Mouse (Mus musculus) stomach, postnatal 0 days (tissue): ENCODE results near the gene Hnrnph2. TPM values are rescaled to one million over a fixed set of nuclear protein-coding genes. Genes with fewer than 3 reads are reported as not detected.

Experiments used
- ATAC-seq: fragments of 200-750 bp; cut with Nextera tagmentation; 2 replicates; pipeline ENCODE4 v1.8.0; 2017; ENCODE audit not compliant: low FRiP score, low TSS enrichment
- DNase-seq: peaks from one replicate; pipeline ENCODE4 v3.0.0-alpha.2; 2016; ENCODE audit warnings: low spot score
- H3K27ac ChIP-seq: fragments of 300-500 bp; sonication (generic); replicated peaks from 2 replicates; pipeline ENCODE4 v1.5.1; 2014; ENCODE audit warnings: mild to moderate bottlenecking, control low read depth
- H3K27me3 ChIP-seq: fragments of 300-500 bp; sonication (generic); 2 replicates; pipeline ENCODE4 v1.6.1; 2014; ENCODE audit warnings: low read length; ENCODE audit not compliant: control insufficient read depth, insufficient read depth
- H3K36me3 ChIP-seq: fragments of 300-500 bp; sonication (generic); 2 replicates; pipeline ENCODE4 v1.6.1; 2014; ENCODE audit warnings: low read length, mixed read lengths; ENCODE audit not compliant: control insufficient read depth, insufficient read depth
- H3K4me1 ChIP-seq: fragments of 300-500 bp; sonication (generic); replicated peaks from 2 replicates; pipeline ENCODE4 v1.6.1; 2014; ENCODE audit warnings: antibody characterized with exemption; ENCODE audit not compliant: control insufficient read depth, insufficient read depth
- H3K4me2 ChIP-seq: fragments of 300-500 bp; sonication (generic); replicated peaks from 2 replicates; pipeline ENCODE4 v1.6.1; 2014; ENCODE audit warnings: low read depth, mild to moderate bottlenecking, control low read depth, moderate library complexity
- H3K4me3 ChIP-seq: fragments of 300-500 bp; sonication (generic); 2 replicates; pipeline ENCODE4 v1.5.1; 2014; ENCODE audit warnings: low read depth, low read length, control low read depth
- H3K9ac ChIP-seq: fragments of 300-500 bp; sonication (generic); 2 replicates; pipeline ENCODE4 v1.6.1; 2014; ENCODE audit warnings: mild to moderate bottlenecking, low read length, control low read depth, mixed read lengths
- H3K9me3 ChIP-seq: fragments of 300-500 bp; sonication (generic); 2 replicates; pipeline ENCODE4 v1.6.1; 2016; ENCODE audit warnings: low read length; ENCODE audit not compliant: control insufficient read depth
- CTCF ChIP-seq: IDR thresholded peaks from 2 replicates; pipeline ENCODE4 v1.5.1; 2016; ENCODE audit warnings: antibody characterized with exemption, low read depth, mild to moderate bottlenecking, moderate library complexity
- EP300 ChIP-seq: optimal IDR thresholded peaks from 2 replicates; pipeline ENCODE3; 2016; ENCODE audit warnings: antibody characterized with exemption
- WGBS: fragments of 180-500 bp; shearing (Covaris S2); extraction: QIAGEN DNeasy Blood & Tissue Kit; methylation state at CpG from one replicate; pipeline ENCODE4 v1.1.7; 2014; 5-methylcytosine and 5-hydroxymethylcytosine counted together
- polyA plus RNA-seq: library from polyadenylated mRNA; unstranded; fragments of >200 nt; fragmentation: Nextera tagmentation; extraction: Ambion mirVana; gene quantifications from 2 replicates; pipeline ENCODE4 v1.2.1, GENCODE M21; 2015

Hnrnph2 gene
- polyA plus RNA-seq, 1 experiment from 2014 or later: 65.3 TPM

GRCm38 (mm10) chrX:134580528-134581305 lies 20.3 kb upstream of the Hnrnph2 start:
- ATAC-seq (no peak), DNase-seq (no peak)
- Histone ChIP-seq H3K27me3 (no peaks in the 10 kb centered on the region), H3K4me2 (no peak overlapping the region), H3K27ac (no peak overlapping the region), H3K4me3 (no peak overlapping the region), H3K9me3 (no peaks in the 10 kb centered on the region), H3K4me1 (no peaks in the 10 kb centered on the region), H3K36me3 (no peaks in the 10 kb centered on the region), H3K9ac (no peak overlapping the region)
- TF ChIP-seq CTCF (no peak), EP300 (no peak)
- WGBS: 80% methylated on average over 14 of the region's 14 CpGs

GRCm38 (mm10) chrX:134582270-134582669 lies 18.7 kb upstream of the Hnrnph2 start:
- DNase-seq (no peak), ATAC-seq (no peak)
- no peak for TF ChIP-seq EP300
- TF ChIP-seq CTCF: no peak
- no peaks in the 10 kb centered on the region for H3K4me1 ChIP-seq
- no peak overlapping the region for H3K9ac ChIP-seq
- no peak overlapping the region for H3K4me3 ChIP-seq
- no peaks in the 10 kb centered on the region for H3K36me3 ChIP-seq
- H3K9me3 ChIP-seq: no peaks in the 10 kb centered on the region
- 81% methylated on average over 11 of the region's 11 CpGs for WGBS
- H3K27ac ChIP-seq: no peak overlapping the region
- no peaks in the 10 kb centered on the region for H3K27me3 ChIP-seq
- no peak overlapping the region for H3K4me2 ChIP-seq

- no peak for DNase-seq
- no peaks in the 10 kb centered on the region for H3K36me3 ChIP-seq
- no peak within 1 kb of the TSS for H3K27ac ChIP-seq
- ATAC-seq: no peak
- WGBS: 75% methylated on average over 11 of the region's 11 CpGs
- no peak for TF ChIP-seq EP300
- H3K27me3 ChIP-seq: no peaks in the 10 kb centered on the region
- H3K4me1 ChIP-seq: no peaks in the 10 kb centered on the region
- no peak within 1 kb of the TSS for H3K9ac ChIP-seq
- H3K4me3 ChIP-seq: no peak within 1 kb of the TSS
- no peaks in the 10 kb centered on the region for H3K9me3 ChIP-seq
- H3K4me2 ChIP-seq: no peak within 1 kb of the TSS
Observed at GRCm38 (mm10) chrX:134582888-134583669, 17.9 kb upstream of the Hnrnph2 start, which contains the start of gene Btk. Gene Btk (minus strand): TSS chrX:134583570.

DNA sequence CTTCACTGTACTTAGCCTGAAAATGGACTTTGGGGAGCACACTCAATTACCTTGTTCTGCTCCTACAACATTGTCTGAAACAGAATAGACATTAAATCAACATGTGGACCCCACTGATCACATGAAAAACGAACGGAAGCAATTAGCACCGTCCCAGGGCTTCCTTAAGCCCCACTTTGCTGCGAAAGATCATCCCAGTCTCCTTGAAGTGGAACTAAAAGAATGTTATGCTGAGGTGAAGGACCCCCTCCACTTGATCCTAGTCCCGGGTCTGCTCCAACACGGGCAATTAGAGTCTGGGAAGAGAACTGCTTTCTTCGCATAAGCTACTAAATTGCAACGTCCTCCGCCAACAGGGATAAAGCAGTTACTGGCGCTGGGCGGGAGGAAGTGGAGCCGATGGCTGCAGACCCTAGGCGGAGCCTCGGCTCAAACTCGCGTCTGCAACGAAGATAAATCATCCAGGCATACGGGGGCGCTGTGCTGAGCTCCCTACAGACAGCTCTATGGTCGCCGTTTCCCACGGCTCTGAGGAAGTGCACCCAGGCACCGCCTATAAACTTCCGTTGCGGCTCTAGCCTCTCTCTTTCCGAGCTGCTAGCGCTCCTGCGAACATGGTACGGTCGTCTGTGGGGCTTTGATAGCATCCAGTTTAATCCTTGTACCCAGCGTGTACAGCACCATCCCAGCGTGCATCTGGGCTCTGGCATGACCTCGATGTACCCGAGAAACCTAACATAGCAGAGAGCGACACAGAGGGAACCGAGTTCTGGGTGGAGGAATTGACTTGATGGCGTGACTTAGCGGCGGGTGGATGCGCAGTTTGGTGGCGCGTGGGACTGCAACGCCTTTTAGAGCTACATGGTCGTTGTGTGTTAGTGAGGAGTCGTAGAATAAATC lies 15.6 kb upstream of the Hnrnph2 start, which contains the start of gene Rpl36a:
Rpl36a (plus strand) TSS at position 552 of the 900 bp plus-strand sequence.
- Histone ChIP-seq H3K4me3 (peak within 1 kb of the TSS; percentile 43), H3K9ac (peak within 1 kb of the TSS; percentile 61), H3K9me3 (no peaks in the 10 kb centered on the region), H3K27ac (peak within 1 kb of the TSS; percentile 85), H3K4me1 (no peaks in the 10 kb centered on the region), H3K4me2 (peak within 1 kb of the TSS; percentile 53), H3K36me3 (no peaks in the 10 kb centered on the region), H3K27me3 (no peaks in the 10 kb centered on the region)
- TF ChIP-seq CTCF: peak; percentile 79
- TF ChIP-seq EP300: no peak
- peak; percentile 97 for ATAC-seq
- peak; percentile 88 for DNase-seq
- 12% methylated on average over 45 of the region's 45 CpGs for WGBS

DNA sequence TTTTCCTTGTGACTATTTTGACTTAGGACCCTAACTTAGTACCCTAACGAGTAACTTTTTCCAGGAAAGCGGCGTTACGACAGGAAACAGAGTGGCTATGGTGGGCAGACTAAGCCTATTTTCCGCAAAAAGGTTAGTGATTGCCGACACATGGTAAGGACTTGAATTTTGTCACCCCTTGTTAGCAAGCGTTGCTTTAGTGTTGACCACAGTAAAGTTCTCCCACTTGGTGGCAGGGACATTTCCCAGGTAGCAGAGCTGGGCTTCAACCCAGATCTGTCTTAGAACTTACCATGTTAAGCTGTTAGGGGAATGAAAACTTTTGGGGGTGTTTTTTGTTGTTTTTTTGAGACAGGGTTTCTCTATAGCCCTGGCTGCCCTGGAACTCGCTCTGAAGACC lies 14.5 kb upstream of the Hnrnph2 start:
- H3K4me2 ChIP-seq: peak overlapping the region; percentile 52
- ATAC-seq: no peak
- no peaks in the 10 kb centered on the region for H3K9me3 ChIP-seq
- 37% methylated on average over 8 of the region's 8 CpGs for WGBS
- no peaks in the 10 kb centered on the region for H3K4me1 ChIP-seq
- no peak for DNase-seq
- H3K27me3 ChIP-seq: no peaks in the 10 kb centered on the region
- H3K36me3 ChIP-seq: no peaks in the 10 kb centered on the region
- H3K27ac ChIP-seq: peak overlapping the region; percentile 85; the same call in 1 of the 2 replicates
- peak overlapping the region; percentile 43 for H3K4me3 ChIP-seq
- TF ChIP-seq EP300: no peak
- no peak for TF ChIP-seq CTCF
- H3K9ac ChIP-seq: peak overlapping the region; percentile 61
